Mouse (Mus musculus) lung, adult 2 months (tissue): ENCODE results near the gene Dnajc5.
A peak's percentile ranks its signal among the peaks of the same experiment; 100 is the strongest.

Source experiments
- CTCF ChIP-seq: fragments of 200-500 bp; IDR thresholded peaks from 2 replicates; pipeline ENCODE4 v1.5.1; 2011; ENCODE audit warnings: mild to moderate bottlenecking, low read length, control low read depth; ENCODE audit not compliant: insufficient read depth
- POLR2A ChIP-seq: fragments of 200-500 bp; IDR thresholded peaks from 2 replicates; pipeline ENCODE4 v1.6.1; 2011; ENCODE audit warnings: low read depth, mild to moderate bottlenecking, control low read depth, low read length, borderline replicate concordance; ENCODE audit errors: extremely low read depth

GRCm38 (mm10) chr2:181568272-181569008 is 48.2 kb downstream of the Dnajc5 start:
- peak; percentile 61 for TF ChIP-seq CTCF
- no peak for TF ChIP-seq POLR2A
